Mouse (Mus musculus) ovary, postnatal 10 days (tissue): ENCODE results near the gene Zc3hav1.

Experiments used
- DNase-seq: peaks from one replicate; pipeline ENCODE4 v3.0.0; 2022; ENCODE audit warnings: low spot score

Zc3hav1 gene

DNA sequence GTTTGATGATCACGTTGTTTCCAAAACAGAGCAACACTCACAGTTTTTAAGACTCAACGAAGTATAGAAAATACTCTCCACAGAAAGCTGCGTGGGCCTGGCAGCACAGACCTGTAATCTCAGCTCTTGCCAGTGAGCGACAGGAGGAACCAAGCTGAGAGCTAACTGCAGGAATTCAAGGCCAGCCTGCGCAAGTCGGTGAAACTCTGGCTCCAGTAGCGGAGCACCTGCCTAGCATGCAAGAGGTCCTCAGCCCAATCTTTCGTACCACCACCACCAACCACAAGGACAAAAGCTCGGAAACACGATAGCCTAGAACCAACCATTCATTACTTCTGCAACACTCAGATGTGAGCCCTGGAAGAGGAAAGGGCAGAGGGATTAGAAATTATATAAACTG, 2.0 kb downstream of the Zc3hav1 start:
- no peak for DNase-seq

DNA sequence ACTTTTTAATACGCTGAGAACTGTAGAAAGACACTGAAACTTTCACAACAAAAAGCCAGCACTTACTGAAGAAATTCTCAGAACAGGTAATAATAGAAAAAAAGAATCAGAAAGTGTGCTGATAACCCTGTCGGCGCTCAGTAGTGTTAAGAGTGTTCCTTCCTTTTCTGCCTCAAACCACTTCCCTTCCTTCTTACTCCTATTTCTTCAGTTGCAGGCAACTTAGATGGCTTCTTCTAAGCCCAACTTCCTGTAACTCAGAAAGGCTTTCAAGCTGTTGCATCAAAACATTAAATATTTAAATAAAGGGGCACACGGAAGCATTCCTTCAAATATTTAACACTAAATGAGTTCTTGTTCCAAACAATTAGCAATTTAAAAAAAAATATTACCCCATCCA, 2.5 kb downstream of the Zc3hav1 start:
- no peak for DNase-seq

GRCm38 (mm10) chr6:38349806-38350205, 4.6 kb downstream of the Zc3hav1 start:
- DNase-seq, result no peak

- DNase-seq, result no peak
Observed at GRCm38 (mm10) chr6:38348811-38349453, 5.5 kb downstream of the Zc3hav1 start.

DNA sequence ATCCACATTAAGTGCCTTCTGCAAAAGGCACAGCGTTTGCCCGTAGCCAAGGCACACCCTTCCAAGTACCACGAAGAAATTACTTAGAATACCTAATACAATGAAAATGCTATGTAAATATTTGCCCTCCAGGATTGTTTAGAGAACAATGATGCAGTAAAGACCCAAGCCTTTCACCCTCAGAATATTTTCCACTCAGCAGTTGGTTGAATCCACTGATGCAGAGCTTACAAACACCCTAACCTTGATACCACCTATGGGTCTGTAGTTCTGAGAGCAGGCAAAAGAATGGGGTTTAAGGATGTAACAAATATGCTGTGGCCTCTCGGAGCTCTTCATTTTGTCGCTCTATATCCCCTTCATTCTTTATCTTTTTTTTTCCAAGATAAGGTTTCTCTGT, 6.5 kb downstream of the Zc3hav1 start:
- DNase-seq, result no peak

GRCm38 (mm10) chr6:38345796-38346195, 8.6 kb downstream of the Zc3hav1 start:
- DNase-seq, result no peak

- DNase-seq, result no peak
Observed at GRCm38 (mm10) chr6:38344006-38344670, 10.3 kb downstream of the Zc3hav1 start.

DNA sequence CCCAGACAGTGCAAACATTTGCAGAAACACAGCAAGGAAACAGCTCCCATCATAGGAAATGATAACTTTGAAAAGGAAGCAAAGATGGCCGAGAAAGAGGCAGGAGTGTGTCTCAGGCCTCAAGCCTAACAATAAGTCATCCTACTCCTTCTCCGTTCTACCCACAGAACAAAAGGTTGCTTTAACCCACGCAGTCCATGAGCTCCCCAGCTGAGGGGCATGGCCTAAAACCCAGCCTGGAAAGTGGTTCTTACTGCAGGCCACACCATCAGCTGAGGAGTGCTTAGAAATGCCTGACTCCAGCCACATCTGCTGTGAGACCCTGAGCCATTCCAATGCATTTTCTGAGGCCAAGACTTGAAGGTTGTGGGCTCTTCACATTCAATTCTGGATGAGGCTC, 10.8 kb downstream of the Zc3hav1 start:
- no peak for DNase-seq

GRCm38 (mm10) chr6:38342666-38342992, 11.8 kb downstream of the Zc3hav1 start:
- DNase-seq, result no peak

- DNase-seq, result no peak
Observed at GRCm38 (mm10) chr6:38341751-38342665, 12.4 kb downstream of the Zc3hav1 start.

DNA sequence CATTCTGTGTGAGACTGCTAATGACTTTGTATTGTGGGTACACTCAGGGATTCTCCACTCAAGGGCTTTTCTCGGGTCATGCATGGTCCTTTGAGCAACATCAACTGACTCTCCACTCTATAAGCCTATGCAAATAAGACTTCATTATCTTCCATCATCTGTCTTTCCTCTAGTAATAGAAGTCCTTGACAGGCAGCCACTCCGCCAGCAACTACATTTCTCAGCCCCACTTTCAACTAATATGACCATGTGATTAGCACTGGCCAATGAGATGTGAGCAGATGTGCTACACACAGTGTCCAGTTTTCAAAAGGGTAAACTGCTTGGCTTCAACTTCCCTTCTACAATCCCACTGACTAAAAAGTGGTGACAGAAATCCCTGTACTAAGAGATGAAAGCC, 15.3 kb downstream of the Zc3hav1 start:
- no peak for DNase-seq

- DNase-seq, result no peak
Observed at GRCm38 (mm10) chr6:38337951-38338350, 16.5 kb downstream of the Zc3hav1 start.

DNA sequence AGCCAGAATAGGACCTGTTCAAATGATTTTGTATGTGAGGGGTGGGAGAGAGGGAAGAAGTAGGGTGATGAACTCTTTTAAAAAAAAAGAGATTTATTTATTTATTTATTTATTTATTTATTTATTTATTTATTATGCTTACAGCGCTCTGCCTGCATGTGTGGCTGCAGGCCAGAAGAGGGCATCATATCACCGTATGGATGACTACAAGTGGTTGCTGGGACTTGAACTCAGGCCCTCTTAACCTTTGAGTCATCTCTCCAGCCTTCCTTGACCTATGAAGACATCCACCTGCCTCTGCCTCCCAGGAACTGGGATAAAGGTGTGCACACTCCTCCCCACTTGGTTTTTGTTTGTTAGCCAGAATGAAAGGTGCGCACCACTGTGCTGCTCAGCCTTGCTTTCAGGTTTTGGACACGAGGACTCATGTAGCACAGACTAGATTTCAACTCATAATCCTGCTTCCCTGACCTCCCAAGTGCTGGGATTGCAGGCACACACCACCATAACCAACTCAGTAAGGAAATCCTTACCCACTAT, 17.2 kb downstream of the Zc3hav1 start:
- no peak for DNase-seq

- DNase-seq, result no peak
Observed at GRCm38 (mm10) chr6:38335264-38335663, 19.1 kb downstream of the Zc3hav1 start.

DNA sequence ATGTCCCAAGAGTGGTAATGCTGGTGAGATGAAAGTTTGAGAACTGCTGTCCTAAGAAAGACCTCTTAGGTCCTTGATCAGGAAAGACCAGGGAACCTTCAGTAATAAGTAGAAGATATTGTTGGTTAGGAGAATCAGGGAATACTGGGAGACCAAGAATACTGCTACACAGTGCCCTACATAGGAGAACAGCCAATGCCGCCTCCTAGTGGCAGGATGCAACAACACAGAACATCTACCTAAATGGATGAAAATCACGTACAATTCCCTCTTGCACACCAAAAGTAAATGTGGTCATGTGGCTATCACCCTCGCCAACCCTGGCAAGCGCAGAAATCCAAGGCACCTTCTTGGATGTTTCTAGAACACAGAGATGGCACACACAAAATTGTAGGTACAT, 27.8 kb downstream of the Zc3hav1 start:
- no peak for DNase-seq

DNA sequence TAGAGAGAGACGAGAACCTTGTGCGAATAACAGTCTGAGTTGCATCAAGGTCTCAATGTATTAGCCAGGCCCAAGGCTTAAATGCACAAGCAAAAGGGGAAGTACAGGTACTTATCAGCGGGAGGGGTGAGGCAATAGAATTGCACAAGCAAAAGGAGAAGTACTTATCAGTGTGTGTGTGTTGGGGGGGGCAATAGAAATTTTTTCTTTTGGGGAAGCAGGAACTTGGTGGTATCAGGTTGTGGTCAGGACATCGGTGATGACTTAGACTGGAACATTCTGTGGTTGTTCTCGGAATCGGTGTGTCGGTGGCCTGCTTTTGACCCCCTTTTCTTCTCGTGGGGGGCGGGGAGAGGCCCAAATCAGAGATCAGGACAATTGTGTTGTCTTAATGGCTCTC, 33.8 kb downstream of the Zc3hav1 start:
- no peak for DNase-seq

- DNase-seq, result no peak
Observed at GRCm38 (mm10) chr6:38316050-38316449, 38.4 kb downstream of the Zc3hav1 start.

- no peak for DNase-seq
Observed at GRCm38 (mm10) chr6:38309741-38310140, 44.7 kb downstream of the Zc3hav1 start.

DNA sequence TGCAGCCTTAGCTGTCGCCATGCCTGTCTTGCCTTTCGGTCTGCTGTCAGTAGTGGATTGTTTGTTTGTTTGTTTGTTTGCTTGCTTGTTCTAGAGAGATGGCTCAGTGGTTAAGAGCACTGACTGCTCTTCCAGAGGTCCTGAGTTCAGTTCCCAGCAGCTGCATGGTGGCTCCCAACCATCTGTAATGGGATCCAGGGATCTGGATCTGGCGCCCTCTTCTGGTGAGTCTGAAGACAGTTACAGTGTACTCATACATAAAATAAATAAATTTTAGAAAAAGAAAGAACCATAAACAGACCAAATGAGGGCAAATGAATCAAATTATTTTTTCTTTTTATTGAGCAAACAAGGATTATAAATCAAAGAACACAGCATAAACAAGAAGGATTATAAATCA, 49.4 kb downstream of the Zc3hav1 start:
- DNase-seq, result no peak

- DNase-seq, result peak; percentile 68
Observed at GRCm38 (mm10) chr6:38298761-38299401, 55.5 kb downstream of the Zc3hav1 start, which contains the start of gene Zc3hav1l. Zc3hav1l (minus strand) TSS chr6:38299259.

GRCm38 (mm10) chr6:38298246-38298635, 56.2 kb downstream of the Zc3hav1 start:
- DNase-seq, result peak; percentile 8

- no peak for DNase-seq
Observed at GRCm38 (mm10) chr6:38297580-38298245, 56.7 kb downstream of the Zc3hav1 start.
